Mouse (Mus musculus) G1E-ER4 (cell line): ENCODE measurements around the gene Pcbp3. TPM values are rescaled to one million over a fixed set of nuclear protein-coding genes. Genes with fewer than 3 reads are reported as not detected.

Source experiments
- GATA1 ChIP-seq: IDR thresholded peaks from one replicate; pipeline ENCODE4 v1.8.0; 2012; ENCODE audit warnings: low read length, inconsistent platforms
- polyA plus RNA-seq: library from polyadenylated mRNA; stranded (reverse); fragments of >175 nt; gene quantifications from 2 replicates; pipeline ENCODE4 v1.2.3, GENCODE M21; 2012

Pcbp3 gene
- polyA plus RNA-seq, 1 experiment = 0.31 TPM

DNA sequence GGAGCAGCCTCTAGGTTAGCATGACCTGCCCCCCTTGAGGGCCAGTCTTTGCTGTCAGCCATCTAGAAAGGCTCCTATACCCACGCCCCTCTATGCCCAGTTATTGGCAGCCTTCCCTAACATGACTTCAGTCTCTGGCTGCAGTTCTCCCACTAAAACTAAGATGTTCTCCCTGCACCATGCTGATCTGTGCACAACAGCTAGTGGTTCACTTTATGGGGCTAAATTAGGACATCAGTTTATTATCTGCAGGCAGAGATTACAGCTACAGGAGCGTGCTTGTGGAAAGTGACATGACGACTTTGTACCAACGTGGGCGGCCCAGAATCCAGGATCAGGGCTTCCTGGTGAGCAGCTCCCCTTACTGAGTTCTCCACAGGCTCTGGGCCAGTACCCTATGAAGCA, 160.4 kb downstream of the Pcbp3 start:
- TF ChIP-seq GATA1 = no peak

DNA sequence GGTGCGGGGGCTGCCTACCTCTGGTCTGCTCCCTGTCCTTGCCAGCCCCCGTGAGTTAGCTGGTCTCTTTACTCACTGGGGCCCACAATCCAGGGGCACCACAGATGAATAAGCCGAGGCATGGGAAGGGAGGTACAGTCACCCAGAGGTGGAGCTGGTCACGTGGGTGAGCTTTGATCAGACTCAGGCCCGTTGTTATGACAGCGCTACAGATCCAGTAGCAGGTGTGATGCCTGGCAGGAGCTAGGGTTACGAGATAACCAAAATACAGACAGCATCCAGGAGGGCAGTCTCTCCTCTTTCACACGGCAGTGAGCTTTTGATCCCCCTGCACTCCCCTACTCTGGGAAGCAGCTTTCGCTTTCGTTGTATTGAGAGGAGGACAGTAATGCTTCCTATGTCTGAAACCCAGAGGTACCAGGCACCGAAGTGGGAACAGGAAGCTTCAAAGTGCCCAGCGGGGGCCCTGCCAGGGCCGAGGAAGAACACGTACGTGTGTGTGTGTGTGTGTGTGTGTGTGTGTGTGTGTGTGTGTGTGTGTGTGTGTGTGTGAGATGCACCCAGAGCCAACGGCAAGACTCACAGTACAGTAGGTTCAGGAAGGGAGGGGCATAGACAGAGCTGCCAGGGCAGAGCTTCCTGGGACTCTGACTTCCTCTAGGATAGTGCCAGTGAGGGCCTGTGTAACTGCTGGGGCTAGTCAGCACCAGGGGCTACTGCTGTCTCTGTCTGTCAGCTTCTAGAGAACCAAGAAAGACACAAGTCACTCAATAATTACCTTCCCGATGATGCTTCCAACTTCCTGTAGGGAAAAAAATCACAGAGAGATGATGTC, 162.7 kb downstream of the Pcbp3 start:
- no peak for TF ChIP-seq GATA1

DNA sequence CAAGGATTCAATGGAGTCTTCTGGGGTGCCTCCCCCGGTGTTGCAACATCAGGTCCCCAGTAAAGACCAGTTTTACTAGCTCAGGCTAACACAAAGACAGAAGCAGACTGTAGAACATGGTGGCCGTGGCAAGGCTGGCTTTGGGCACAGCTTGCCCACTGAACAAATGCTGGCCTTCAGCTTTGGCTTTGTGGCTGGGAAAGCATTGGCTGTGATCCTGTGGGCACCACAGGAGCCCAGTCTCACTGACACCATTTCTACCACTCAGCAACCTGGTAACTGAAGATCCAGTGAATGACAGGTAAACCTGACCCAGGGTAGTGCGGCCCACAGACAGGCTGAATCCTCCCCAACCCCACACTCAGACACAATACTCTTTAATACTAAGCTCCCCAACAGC, 167.6 kb downstream of the Pcbp3 start:
- no peak for TF ChIP-seq GATA1

GRCm38 (mm10) chr10:76791475-76791874, 170.2 kb downstream of the Pcbp3 start:
- no peak for TF ChIP-seq GATA1

- TF ChIP-seq GATA1 = no peak
Measured at GRCm38 (mm10) chr10:76789885-76790284, 171.8 kb downstream of the Pcbp3 start.

- TF ChIP-seq GATA1 = no peak
Measured at GRCm38 (mm10) chr10:76785312-76785711, 176.4 kb downstream of the Pcbp3 start.

- TF ChIP-seq GATA1 = no peak
Measured at GRCm38 (mm10) chr10:76779225-76779624, 182.5 kb downstream of the Pcbp3 start.

GRCm38 (mm10) chr10:76771624-76772023, 190.1 kb downstream of the Pcbp3 start:
- TF ChIP-seq GATA1 = no peak

DNA sequence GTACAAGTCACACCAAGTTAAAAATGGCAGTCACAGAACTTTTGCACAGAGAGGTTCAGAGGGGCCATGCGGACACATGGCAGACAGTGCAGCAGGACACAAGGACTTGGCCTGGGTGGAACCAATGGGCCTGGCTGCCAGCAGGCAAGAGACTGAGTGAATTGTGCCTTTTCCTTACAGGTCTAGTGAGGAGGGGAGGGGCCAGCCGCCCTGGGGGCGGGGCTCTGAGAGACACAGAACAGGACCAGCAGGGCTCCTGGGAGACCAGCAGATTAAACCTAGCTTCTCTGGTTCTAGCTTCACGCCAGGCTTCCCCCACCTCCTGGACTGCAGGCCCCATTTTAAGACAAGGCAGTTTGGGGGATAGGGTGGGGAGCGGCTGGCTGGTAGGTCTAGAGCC, 190.6 kb downstream of the Pcbp3 start:
- no peak for TF ChIP-seq GATA1

GRCm38 (mm10) chr10:76769581-76769980, 192.1 kb downstream of the Pcbp3 start:
- no peak for TF ChIP-seq GATA1

- TF ChIP-seq GATA1 = no peak
Measured at GRCm38 (mm10) chr10:76766196-76766595, 195.5 kb downstream of the Pcbp3 start.

DNA sequence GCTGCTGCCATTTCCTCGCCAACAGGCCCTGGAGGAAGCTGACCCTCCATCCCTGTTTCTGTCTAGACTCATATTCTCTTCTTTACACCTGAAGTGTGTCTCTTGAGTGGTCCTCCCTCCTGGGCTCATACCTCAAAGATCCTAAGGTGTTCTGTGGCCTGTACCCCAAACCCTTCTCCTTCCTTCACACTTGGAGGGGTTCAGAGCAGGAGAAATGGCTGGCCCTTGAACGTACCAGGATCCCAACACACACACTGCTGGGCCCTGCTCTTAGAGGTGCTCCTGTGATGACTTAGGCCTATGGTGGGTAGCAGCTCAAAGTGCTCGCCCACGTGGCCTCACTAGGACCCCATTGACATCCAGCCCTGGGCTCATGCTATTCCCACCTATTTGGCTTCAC, 196.8 kb downstream of the Pcbp3 start:
- TF ChIP-seq GATA1 = no peak

DNA sequence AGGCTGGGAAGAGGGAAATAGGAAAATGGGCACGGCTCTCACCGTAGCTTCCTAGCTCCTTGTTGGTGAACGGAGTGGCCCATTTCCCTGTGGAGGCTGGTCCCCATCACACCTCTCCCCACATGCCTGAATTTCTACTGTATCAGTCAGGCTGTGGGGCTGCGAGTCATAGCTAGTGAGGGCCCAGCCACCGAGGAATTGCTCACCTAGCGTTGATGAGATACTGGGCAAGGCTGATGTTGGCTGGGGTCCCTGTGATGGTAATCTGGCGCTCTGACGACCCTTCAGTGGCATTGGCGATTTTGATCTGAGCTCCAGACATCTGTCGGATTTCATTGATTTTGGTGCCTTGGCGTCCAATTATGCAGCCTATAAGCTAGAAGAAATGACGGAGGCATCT, 198.7 kb downstream of the Pcbp3 start:
- TF ChIP-seq GATA1 = no peak

DNA sequence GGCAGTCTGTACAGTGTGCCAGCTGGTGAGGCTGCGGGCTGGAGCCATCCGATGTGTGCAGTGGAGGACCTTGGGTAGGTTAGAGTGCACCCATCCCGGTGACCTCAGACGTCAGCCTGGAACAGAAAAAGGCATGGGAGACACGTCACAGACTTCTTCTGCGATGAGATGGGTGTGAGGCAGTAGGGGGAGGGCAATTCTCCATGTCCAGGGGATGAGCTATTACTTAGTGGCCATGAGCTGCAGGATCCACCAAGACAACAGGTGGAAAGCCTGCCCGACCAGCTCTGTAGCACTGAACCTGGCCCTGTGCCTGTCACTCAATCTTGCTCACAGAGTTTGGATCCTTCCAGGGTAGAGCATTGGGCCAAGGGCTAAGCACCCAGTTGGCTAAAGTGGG, 199.3 kb downstream of the Pcbp3 start:
- TF ChIP-seq GATA1 = no peak

GRCm38 (mm10) chr10:76759878-76760277, 201.8 kb downstream of the Pcbp3 start:
- no peak for TF ChIP-seq GATA1

DNA sequence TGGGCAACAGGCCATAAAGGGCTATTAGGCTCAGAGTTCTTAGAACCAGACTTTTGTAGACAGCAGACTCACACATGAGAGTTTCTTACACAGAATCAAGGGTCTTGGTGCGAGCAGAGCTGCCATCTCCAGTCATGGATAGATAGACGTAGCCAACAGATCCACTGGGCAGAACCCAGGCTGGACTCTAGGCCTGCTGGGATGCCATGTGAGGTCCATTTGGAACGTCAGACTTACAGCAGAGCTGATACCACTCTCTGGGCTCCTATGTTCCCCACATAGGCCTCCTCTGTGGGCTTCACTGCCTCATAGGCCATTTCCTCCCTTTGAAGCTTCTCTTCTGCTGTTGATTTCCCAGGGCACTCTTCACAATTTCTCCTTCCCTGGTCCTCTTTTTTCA, 208.0 kb downstream of the Pcbp3 start:
- no peak for TF ChIP-seq GATA1

DNA sequence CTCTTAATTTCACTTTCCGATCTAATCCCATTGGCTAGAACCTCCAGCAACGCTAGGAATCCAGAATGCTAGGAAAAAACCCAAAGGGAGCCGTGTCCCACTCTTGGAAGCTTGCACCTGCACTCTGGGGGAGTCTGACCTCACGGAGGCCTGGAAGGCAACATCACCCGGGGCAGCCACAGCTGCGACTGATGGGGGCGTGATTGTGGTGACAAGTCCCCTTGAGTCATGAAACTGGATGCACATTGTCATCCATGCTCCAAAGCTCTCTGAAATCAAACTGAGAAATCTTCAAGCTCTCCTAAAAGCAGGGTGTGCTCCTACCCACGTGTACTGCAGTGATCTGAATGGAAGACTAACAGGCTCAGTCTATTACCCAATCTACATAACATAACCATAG, 224.9 kb downstream of the Pcbp3 start:
- no peak for TF ChIP-seq GATA1
